Mouse (Mus musculus): ENCODE results near the gene Slc47a1. TPM values are rescaled to one million over a fixed set of nuclear protein-coding genes. Genes with fewer than 3 reads are reported as not detected.

Gene Slc47a1
- polyA plus RNA-seq, 1 experiment from 2014 or later = 6.0 TPM

DNA sequence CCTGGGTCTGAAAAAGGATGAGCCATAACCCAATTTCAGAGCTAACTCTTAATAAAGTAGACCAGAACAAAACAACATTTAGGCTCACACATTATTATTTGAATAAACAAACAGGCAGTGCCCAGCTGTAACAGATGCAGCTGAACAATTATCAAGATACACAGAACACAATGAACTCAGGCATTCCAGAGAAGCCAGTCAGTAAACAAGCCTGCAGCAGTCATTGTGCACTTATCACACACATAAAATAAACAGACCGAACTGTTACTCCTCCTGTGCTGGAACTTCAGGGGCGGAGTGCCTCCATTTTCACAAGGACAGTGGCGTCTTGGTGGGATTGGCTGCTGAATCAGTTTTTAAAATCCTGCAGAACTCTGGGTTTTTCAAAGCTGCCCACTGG is 83.7 kb downstream of the Slc47a1 start:
- Histone ChIP-seq H3K9ac (no peak overlapping the region), H3K36me3 (no peaks in the 10 kb centered on the region), H3K27ac (no peak overlapping the region), H3K9me3 (replicated peaks) (no peaks in the 10 kb centered on the region), H3K4me2 (no peak overlapping the region), H3K27me3 (no peaks in the 10 kb centered on the region), H3K4me3 (replicated peaks) (no peak overlapping the region), H3K4me1 (replicated peaks) (no peaks in the 10 kb centered on the region)
- no peak for DNase-seq
- no peak for ATAC-seq (ENCODE audit: low read depth)
- 53% methylated on average over 3 of the region's 3 CpGs for WGBS (ENCODE audit: insufficient replicate concordance)

Other genes with a start within 250 kb of the Slc47a1 start
- gene Usp22, start 203.3 kb downstream of the Slc47a1 start, polyA plus RNA-seq (2015; fragmentation: Nextera tagmentation; extraction: Ambion mirVana) = 14.7 and 15.9 TPM in 2 replicates
- gene Aldh3a1, start 170.8 kb downstream of the Slc47a1 start, polyA plus RNA-seq (2015; fragmentation: Nextera tagmentation; extraction: Ambion mirVana) = 0.06 TPM in 1 of 2 replicates, not detected in the other
- gene Aldh3a2, start 110.9 kb downstream of the Slc47a1 start, polyA plus RNA-seq (2015; fragmentation: Nextera tagmentation; extraction: Ambion mirVana) = 21.1 and 24.2 TPM in 2 replicates
- 0.06 and 0.09 TPM in 2 replicates for gene Slc47a2, start 35.5 kb downstream of the Slc47a1 start, polyA plus RNA-seq (2015; fragmentation: Nextera tagmentation; extraction: Ambion mirVana)
- gene Rnf112, start 75.8 kb upstream of the Slc47a1 start, polyA plus RNA-seq (2015; fragmentation: Nextera tagmentation; extraction: Ambion mirVana) = 0.06 and 0.09 TPM in 2 replicates
- gene Mfap4, start 107.1 kb upstream of the Slc47a1 start, polyA plus RNA-seq (2015; fragmentation: Nextera tagmentation; extraction: Ambion mirVana) = 8.4 and 9.3 TPM in 2 replicates
- gene Mapk7, start 116.1 kb upstream of the Slc47a1 start, polyA plus RNA-seq (2015; fragmentation: Nextera tagmentation; extraction: Ambion mirVana) = 7.2 and 8.8 TPM in 2 replicates
- 2.1 and 4.0 TPM in 2 replicates for gene B9d1, start 126.8 kb upstream of the Slc47a1 start, polyA plus RNA-seq (2015; fragmentation: Nextera tagmentation; extraction: Ambion mirVana)
- gene Epn2, start 201.3 kb upstream of the Slc47a1 start, polyA plus RNA-seq (2015; fragmentation: Nextera tagmentation; extraction: Ambion mirVana) = 2.5 and 3.1 TPM in 2 replicates

Data from liver, embryonic 13.5 days (tissue).